Mouse (Mus musculus) brain, adult 10 weeks (tissue): Measurements from ENCODE around the gene Atg5. TPM values are rescaled to one million over a fixed set of nuclear protein-coding genes. Genes with fewer than 3 reads are reported as not detected.

Experiments
- polyA plus RNA-seq: library from polyadenylated mRNA; stranded (reverse); fragments of 350-450 nt; fragmentation: Illumina TruSeq; extraction: RNeasy Lipid Tissue Mini Kit (QIAGEN cat#74804); gene quantifications from one replicate; pipeline ENCODE4 v1.2.3, GENCODE M21; 2015; ENCODE audit warnings: low read depth, low replicate concordance

Atg5 gene
- polyA plus RNA-seq: 31.8 TPM

DNA sequence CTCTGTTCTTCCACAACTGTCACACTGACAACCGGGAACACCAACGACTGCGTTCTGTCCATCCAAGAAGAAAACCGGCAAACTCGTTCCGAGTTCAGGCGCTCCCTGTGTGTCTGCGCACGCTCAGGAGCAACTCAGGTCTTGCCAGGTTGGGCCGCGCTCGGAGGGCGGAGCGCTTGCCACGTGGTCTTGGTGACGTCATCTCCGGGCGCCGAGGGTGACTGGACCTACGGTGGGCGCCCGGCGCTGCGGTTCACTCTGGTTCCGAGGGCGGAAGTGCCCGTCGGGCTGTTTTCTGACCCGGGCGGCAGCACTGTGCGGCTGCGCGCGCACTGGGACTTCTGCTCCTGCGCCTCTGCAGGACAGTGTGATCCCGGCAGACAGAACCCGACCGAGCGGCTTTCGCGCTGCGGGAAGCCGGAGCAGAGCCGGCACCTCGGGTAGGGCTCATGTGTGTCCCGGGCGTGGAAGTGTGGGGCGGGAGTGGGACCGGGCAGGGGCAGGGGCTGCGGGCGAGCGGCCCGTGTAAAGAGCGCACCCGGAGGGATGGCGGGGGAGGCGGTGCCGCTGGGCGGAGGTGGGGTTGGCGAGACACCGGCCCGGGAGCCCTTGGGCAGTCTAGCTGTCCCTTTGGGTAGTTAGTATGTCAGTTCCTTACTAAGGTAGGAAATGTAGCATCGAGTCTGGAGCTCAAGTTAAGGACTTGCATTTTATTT is at the start of gene Atg5:
Atg5 (plus strand) TSS at position 214 of the 716 bp plus-strand sequence.

Other genes with a start within 250 kb of the Atg5 start
- gene Crybg1, start 119.5 kb upstream of the Atg5 start, polyA plus RNA-seq: 0.46 TPM